Mouse (Mus musculus): ENCODE measurements around the gene Dram2. TPM values are rescaled to one million over a fixed set of nuclear protein-coding genes. Genes with fewer than 3 reads are reported as not detected.

Dram2 gene
- total and polyA plus RNA-seq, 3 experiments = 16.7 to 20.1 TPM; not detected in 1

- no peaks in the 10 kb centered on the region for H3K9me3 ChIP-seq (replicated peaks; ENCODE audit: insufficient read depth, low read length)
- no peaks in the 10 kb centered on the region for H3K27me3 ChIP-seq (ENCODE audit: control insufficient read depth in 1 of 2, insufficient read depth in 2 of 2, low read length in 2 of 2)
- H3K9ac ChIP-seq (ENCODE audit: control insufficient read depth, low read depth, low read length, poor library complexity, severe bottlenecking) = no peak overlapping the region
- H3K79me2 ChIP-seq (ENCODE audit: control insufficient read depth, insufficient read depth, low read length, poor library complexity) = no peaks in the 10 kb centered on the region
- no peak overlapping the region for H3K27ac ChIP-seq (ENCODE audit: control insufficient read depth, low read depth, low read length)
- H3K4me3 ChIP-seq (ENCODE audit: control insufficient read depth in 1 of 2, insufficient read depth in 1 of 2, low read depth in 2 of 2, low read length in 2 of 2) = no peak overlapping the region
- TF ChIP-seq SIN3A (IDR thresholded peaks at IDR 0.05; ENCODE audit: low read length) (no peak), ELF1 (IDR thresholded peaks at IDR 0.05; ENCODE audit: low read depth, low read length) (no peak), TBP (IDR thresholded peaks at IDR 0.05; ENCODE audit: low read depth, low read length) (no peak), MYC (IDR thresholded peaks at IDR 0.05; ENCODE audit: low read depth, low read length) (no peak), TCF12 (IDR thresholded peaks at IDR 0.05; ENCODE audit: low read depth, low read length) (no peak), GATA1 (IDR thresholded peaks at IDR 0.05; ENCODE audit: low read depth, low read length) (peak; percentile 63; the same call in 1 of the 2 replicates), RCOR1 (IDR thresholded peaks at IDR 0.05; ENCODE audit: low read depth, low read length) (peak; percentile 64; the same call in 1 of the 2 replicates), ETS1 (IDR thresholded peaks at IDR 0.05; ENCODE audit: low read depth, low read length) (no peak)
- DNase-seq (ENCODE audit: low read depth, low spot score) = no peak
- H3K36me3 ChIP-seq (ENCODE audit: control insufficient read depth in 1 of 2, insufficient read depth in 2 of 2, low read length in 2 of 2) = peaks cover 5 to 9% of the 10 kb centered on the region in 2 experiments; a peak in 3 of 4 replicates
- H3K4me1 ChIP-seq (ENCODE audit: control insufficient read depth in 1 of 2, insufficient read depth in 2 of 2, low read length in 2 of 2) = 0 out of 4 replicates have a peak, but pooled peaks cover 0 to 2% of the 10 kb centered on the region in 2 experiments
These were observed 44.7 kb upstream of the Dram2 start for GRCm38 (mm10) chr3:106502892-106503291.

- Histone ChIP-seq H3K79me2 (ENCODE audit: control insufficient read depth, insufficient read depth, low read length, poor library complexity) (no peaks in the 10 kb centered on the region), H3K27me3 (ENCODE audit: control insufficient read depth in 1 of 2, insufficient read depth in 2 of 2, low read length in 2 of 2) (no peaks in the 10 kb centered on the region), H3K4me3 (ENCODE audit: control insufficient read depth in 1 of 2, insufficient read depth in 1 of 2, low read depth in 2 of 2, low read length in 2 of 2) (no peak overlapping the region), H3K9ac (ENCODE audit: control insufficient read depth, low read depth, low read length, poor library complexity, severe bottlenecking) (no peak overlapping the region), H3K4me1 (ENCODE audit: control insufficient read depth in 1 of 2, insufficient read depth in 2 of 2, low read length in 2 of 2) (no peaks in the 10 kb centered on the region), H3K9me3 (replicated peaks; ENCODE audit: insufficient read depth, low read length) (no peaks in the 10 kb centered on the region), H3K27ac (ENCODE audit: control insufficient read depth, low read depth, low read length) (no peak overlapping the region), H3K36me3 (ENCODE audit: control insufficient read depth in 1 of 2, insufficient read depth in 2 of 2, low read length in 2 of 2) (peaks cover 0 to 6% of the 10 kb centered on the region in 2 experiments; a peak in 2 of 4 replicates)
- no peak for DNase-seq (ENCODE audit: low read depth, low spot score)
- TF ChIP-seq KAT2A (conservative IDR thresholded peaks at IDR 0.05; ENCODE audit: low read depth, low read length) (no peak), MYB (IDR thresholded peaks at IDR 0.05; ENCODE audit: low read depth, low read length) (no peak), USF1 (IDR thresholded peaks at IDR 0.05; ENCODE audit: low read depth, low read length) (no peak), ZKSCAN1 (IDR thresholded peaks at IDR 0.05; ENCODE audit: low read depth, low read length) (no peak), BHLHE40 (IDR thresholded peaks at IDR 0.05; ENCODE audit: borderline replicate concordance, low read depth, low read length) (no peak), MAZ (IDR thresholded peaks at IDR 0.05; ENCODE audit: low read depth, low read length) (no peak), MAFK (IDR thresholded peaks at IDR 0.05; ENCODE audit: borderline replicate concordance, low read depth, low read length) (no peak), ELF1 (IDR thresholded peaks at IDR 0.05; ENCODE audit: low read depth, low read length) (no peak), JUND (IDR thresholded peaks at IDR 0.05; ENCODE audit: low read depth, low read length) (no peak), ZC3H11A (IDR thresholded peaks at IDR 0.05; ENCODE audit: low read depth, low read length) (no peak), HCFC1 (IDR thresholded peaks at IDR 0.05; ENCODE audit: low read depth, low read length) (no peak), POLR2AphosphoS5 (IDR thresholded peaks at IDR 0.05; ENCODE audit: borderline replicate concordance, low read depth, low read length) (no peak), GATA1 (IDR thresholded peaks at IDR 0.05; ENCODE audit: low read depth, low read length) (no peak), GABPA (IDR thresholded peaks at IDR 0.05; ENCODE audit: low read depth, low read length) (no peak), NRF1 (IDR thresholded peaks at IDR 0.05; ENCODE audit: insufficient read depth, low read depth, low read length, poor library complexity, severe bottlenecking) (no peak), POLR2A (IDR thresholded peaks at IDR 0.05; ENCODE audit: control insufficient read depth in 1 of 2, insufficient read depth in 1 of 2, low read depth in 1 of 2, low read length in 2 of 2, poor library complexity in 1 of 2) (no peak), EP300 (IDR thresholded peaks at IDR 0.05; ENCODE audit: low read depth in 1 of 2, low read length in 2 of 2) (no peak), MXI1 (IDR thresholded peaks at IDR 0.05; ENCODE audit: low read depth, low read length) (no peak), MAX (IDR thresholded peaks at IDR 0.05; ENCODE audit: low read length) (no peak), CTCF (IDR thresholded peaks at IDR 0.05 in 2 of 3, conservative IDR thresholded peaks at IDR 0.05 in 1 of 3; ENCODE audit: control insufficient read depth in 1 of 3, insufficient read depth in 1 of 3, low read depth in 2 of 3, low read length in 3 of 3, poor library complexity in 1 of 3, severe bottlenecking in 1 of 3) (no peak)
These were observed 36.9 kb upstream of the Dram2 start for GRCm38 (mm10) chr3:106510669-106511068.

Data from MEL (cell line).